Mouse (Mus musculus) mouse trophoblast stem cell (cell line): ENCODE measurements around the gene Slc4a7.

Experiments
- in situ Hi-C, 2 experiments: fragments of 300-500 bp; cut with MseI, MboI; formaldehyde crosslinking; loops; 2 replicates in 1 of 2; 3 replicates in 1 of 2; pipeline ENCODE4 v1.15.1; 2025

Gene Slc4a7

DNA sequence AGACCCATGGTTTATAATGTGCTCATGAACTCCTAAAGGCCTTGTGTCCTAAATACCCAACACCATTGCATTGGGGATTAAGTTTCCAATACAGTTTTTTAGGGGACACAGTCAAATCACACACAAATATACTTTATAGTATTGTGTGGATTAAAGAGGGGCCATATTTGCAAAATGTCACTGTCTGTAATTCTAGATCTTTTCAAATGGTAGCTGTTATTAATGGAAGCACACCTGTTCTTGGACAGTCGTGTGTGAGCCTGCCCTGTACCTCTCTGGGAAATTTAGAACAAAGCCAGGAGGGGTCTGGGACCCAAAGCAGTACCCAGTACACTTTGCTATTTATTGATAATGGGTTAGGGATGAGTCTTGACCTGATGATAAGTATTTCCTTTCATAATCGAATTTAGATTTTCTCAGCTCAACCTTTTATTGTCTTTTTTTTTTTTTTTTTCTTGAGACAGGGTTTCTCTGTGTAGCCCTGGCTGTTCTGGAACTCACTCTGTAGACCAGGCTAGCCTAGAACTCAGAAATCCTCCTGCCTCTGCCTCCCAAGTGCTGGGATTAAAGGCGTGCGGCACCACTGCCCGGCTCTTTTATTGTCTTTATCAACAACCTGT lies at the start of gene Slc4a7:
Gene Slc4a7, plus strand, starts transcription at position 570 of the 620 bp plus-strand sequence.
- in situ Hi-C loops, result no loop called here

DNA sequence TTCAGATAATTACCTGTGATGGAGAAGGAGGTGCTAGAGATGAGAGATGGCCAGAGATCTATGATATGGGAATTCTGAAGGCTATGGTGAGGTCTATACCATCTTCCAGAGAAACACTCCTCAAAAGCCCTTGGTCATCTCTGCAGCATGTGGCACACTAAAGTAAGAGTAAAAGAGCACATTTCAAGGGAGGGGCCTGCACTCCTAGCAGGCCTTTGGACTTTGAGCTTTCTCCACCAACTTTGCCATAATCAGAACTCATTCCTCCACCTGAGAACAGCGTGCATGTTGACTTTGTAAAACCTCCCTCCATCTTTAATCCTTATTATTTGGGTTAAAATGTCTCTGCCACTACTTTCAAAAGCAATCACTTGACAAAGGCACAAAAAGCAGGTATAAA lies 31.5 kb upstream of the Slc4a7 start:
- in situ Hi-C loops, result no loop called here

DNA sequence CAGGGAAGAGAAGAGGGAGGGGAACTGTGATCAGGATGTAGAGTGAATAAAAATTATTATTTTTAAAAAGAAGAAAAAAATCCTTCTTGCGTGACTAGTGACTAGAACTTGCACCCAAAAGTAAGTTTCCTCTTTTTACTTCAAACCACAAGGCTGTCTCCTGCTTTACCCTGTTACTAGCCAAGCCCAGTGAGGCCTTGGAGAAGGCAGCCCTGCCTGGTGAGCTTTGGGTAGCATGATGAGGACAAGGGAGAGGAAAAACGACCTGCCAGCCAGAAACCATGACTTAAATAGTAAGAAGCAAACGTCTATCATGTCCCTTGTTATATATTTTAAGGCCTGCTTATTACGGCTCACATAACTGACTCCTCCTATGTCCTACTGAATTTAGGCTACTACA lies 20.5 kb upstream of the Slc4a7 start:
- in situ Hi-C loops, result no loop called here

DNA sequence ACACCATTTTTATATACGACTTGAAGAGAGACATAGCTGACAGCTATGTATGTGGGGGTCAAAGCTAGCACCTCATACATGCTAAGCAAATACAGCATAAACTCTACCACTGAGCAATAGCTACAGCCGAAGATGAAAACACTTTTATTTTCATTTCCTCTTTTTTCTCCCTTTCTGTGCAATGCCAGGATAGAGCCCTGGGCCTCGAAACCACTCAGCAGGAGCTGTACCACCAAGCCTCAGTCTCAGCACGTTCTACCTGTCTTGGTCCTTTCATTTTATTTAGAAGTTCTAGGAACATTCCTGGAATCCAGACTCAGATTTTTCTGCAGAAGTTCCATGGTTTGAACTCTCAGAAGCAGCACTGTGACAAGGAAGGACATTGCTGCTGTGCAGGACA lies 17.3 kb upstream of the Slc4a7 start:
- in situ Hi-C loops, result no loop called here

DNA sequence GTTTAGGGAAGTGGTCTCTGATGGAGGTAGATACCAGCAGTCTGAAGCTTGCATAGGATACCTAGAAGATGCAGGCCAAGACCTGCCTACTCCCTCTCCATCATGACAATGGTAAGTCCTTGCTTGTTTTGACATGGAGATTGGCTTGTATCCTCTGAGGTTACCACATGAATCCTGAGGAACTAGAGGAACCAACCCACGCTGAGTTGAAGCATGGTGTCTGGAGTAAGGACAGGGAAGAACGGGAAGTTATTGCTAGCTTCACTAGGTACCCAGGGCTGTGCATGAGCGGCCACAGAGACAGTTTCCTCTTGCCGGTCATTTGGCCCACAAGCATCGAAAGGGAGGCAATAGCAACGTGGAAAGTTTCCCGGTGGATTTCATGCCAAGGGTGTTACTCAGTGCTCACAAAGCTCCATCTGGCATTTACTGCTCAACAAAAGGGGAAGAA lies 16.0 kb upstream of the Slc4a7 start:
- in situ Hi-C loops, result no loop called here

DNA sequence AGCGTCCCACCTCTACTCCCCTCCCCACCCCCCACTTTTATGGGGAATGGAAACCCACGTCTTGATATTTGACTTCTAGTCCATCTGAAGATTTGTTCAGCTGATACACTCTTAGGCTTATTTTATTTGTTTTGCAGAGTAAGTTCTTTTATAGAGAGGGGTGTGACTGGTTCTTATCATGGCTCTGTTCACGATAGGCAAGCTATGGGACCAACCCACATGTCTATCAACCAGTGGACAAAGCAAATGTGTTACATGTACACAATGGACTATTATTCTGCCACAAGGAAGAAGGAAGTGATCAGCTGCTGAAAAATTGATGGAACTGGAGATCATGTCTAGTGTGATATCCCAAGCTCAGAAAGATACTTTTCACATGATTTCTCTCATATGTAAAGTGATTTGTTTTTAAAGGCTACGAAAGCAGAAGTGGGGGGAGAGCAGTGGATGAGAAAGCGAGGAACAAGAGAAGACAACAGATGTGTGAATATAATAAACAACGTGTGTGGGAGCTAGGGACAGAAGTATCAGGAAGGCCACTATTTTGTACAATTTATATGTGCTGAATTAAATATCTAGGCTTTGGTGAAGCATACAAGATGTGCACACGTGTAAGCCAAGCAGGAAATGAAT lies 14.7 kb upstream of the Slc4a7 start:
- in situ Hi-C loops, result no loop called here

DNA sequence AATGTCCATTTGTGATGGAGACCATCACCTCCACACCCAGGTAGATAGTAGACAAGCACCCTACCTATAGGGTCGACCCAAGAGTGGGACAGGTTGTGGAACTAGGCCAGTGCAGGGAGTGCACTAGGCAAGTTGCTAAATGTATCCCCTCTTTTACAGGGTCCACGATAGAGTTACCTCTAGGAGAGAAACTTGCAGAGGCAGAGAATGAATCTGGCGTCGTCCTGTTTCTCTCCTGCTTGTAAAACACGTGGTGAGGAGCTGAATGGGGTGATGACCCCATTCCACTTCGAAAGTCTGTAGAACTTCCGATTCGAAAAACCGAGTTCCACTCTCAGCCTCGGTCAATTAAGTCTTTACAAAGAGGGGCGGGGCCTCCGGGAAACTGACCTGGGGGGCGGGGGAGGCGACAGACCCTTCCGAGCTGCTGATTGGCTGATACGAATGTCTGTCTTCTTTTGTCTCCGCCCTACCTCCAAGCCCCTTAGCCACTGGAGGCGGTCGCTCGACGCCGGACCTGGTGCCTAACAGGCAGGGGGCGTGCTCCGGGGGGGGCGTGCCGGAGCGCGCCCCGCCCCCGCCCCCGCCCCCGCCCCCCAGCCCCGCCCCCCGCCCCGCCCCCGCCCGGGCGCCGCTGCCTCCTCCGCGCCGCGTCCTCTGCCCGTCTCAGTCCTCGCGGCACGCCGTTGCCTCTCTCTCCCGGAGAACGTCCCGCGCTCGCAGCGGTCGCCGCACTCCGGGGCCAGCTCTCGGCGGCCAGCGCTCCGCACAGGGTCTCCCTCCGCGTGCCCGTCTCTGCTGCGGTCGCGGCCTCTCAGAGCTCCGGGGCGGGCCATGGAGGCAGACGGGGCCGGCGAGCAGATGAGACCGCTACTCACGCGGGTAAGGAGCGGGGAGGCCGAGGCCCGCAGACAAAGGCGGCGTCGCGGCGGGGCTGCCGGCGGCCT lies 593 bp downstream of the Slc4a7 start:
- in situ Hi-C loops, result no loop called here

DNA sequence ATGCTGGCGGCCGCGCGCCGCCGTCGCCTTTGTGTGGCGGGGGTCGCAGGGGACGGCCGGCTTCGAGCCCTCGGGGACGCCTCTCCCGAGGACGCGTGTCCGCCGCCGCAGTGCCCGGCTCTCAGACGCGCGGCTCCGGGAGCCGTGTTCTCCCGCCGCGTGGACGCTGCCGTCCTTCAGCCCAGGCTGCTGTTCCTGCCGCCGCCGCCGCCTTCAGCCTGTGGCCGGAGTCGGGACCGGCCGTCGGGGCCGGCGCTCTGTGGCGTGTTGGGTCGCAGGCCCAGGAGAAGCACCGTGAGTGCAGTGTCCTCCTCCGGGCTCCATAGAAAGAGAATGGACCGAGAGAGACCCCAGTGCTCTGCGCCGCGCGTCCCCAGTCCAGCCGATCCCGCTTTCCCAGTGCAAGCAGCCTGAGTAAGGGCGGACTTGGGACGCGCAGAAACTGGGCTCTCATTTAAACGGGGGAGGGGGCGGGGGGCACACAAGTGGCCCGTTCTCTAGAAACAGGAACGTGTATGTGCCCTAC lies 1.3 kb downstream of the Slc4a7 start:
- in situ Hi-C loops, result no loop called here

DNA sequence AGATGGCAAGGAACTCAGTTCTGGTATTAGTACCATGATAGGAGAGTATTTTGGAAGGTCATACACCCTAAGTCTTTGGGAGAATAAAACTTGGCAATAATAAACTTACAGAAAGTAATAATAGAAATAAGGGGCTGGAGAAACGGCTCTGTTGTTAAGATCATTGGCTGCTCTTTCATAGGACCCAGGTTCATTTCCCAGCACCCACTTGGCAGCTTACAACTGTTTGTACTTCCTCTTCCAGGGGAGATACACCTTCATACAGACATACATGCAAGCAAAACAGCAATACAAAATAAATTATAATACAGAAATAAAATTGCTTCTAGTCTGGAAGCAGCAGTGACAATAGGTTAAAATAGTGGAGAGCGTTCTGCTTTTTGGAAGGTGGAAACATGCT lies 2.6 kb downstream of the Slc4a7 start:
- in situ Hi-C loops, result no loop called here

DNA sequence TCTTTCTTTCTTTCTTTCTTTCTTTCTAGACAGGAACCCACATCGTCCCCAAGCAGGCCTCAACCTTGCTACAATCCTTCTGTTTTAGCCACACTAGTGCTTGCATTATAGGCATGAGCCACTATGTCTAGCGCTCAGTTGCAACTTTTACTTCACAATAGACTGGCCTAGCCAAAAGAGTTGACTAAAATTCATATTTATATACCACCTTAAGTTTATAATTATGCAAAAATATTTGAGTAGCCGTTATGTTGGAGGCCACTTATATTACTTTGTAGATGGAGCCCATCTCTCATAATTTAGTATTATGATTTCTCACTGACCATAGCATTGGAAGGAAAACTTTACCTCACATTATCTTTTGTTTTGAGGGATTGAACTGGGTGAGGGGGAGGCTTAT lies 3.0 kb downstream of the Slc4a7 start:
- in situ Hi-C loops, result no loop called here

DNA sequence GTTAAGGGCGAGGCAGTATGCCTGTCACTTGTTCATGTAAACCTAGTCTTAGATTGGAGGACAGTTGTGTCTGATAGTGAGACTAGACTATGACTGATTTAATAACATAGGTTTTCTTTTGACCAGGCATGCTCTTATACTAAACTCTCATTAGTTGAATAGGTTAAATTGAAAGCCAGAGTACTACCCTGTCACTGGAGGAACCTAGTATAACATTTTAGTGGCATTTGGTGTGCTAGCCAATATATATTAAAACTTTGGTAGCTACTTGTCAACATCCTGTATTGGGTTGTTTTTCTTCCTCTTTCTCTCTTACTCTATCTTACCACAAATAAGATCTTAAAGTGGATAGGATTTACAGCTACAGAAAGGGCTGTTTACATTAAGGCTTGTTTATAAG lies 4.3 kb downstream of the Slc4a7 start:
- in situ Hi-C loops, result no loop called here

DNA sequence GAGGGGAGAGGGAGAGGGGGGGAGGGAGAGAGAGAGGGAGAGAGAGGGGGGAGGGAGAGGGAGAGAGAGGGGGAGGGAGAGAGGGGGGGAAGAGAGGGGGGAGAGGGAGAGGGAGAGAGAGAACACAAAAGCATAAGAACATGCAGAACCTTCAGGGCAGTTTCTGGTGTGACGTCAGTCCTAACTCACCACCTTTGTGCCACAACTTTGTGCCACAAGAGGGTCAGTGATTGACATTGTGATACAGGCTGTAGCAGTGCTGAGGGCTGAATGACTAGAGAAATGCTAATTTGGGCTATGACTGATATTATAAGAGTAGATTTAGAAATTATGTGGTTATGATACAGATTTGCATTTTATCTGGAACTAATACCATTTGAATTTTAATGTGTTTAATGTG lies 5.0 kb downstream of the Slc4a7 start:
- in situ Hi-C loops, result no loop called here

DNA sequence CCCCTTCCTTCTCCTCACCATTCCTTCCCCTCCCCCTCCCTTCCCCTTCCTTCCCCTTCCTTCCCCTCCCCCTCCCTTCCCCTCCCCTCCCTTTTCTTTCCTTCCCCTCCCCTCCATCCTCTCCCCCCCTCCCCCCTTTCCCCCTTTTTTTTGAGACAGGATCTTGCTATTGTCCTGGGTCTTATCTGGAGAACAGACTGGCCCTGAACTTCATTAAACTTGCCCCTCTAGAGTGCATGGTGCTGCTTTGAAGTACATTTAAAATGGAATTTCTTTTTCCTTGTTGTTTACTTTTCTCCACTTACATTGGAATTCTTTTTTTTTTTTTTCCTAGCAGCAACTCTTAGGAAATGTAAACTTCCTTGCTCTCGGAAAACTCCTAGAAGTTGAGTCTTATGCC lies 6.9 kb downstream of the Slc4a7 start:
- in situ Hi-C loops, result no loop called here

DNA sequence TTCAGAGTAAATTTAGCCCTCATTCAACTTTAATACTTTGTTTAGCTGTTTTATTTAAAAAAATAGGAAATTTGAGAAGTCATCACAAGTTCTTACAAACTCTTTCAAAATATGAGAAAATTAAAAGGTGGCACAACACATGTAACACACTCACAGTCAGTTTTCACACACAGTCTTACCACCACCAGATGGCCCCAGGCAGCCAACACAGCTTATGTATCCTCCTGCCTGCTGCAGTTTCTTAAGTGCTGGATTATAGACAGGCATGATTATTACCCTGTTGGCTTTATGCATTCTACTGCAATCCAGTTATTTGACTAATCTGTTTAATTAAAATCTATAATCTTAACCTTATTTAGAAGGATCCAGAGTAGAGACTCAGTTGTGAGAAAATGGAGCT lies 12.1 kb downstream of the Slc4a7 start:
- in situ Hi-C loops, result no loop called here

DNA sequence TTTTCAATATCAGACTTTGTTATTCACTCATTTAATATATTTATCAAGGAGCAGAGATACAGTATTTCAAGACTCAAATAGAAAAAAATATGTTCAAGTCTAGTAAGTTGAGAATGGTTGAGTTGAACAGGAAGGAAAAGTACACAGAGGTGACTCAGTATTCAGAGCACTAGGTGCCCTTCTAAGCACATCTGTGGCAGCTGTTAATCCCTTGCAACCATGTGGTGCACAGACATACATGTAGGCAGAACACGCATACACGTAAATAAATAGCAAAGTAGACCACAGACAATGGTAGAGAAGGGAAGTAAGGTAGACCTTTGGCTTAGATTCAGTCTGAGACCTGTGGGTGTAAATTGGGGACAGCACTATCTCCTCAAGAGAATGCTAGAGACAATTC lies 13.7 kb downstream of the Slc4a7 start:
- in situ Hi-C loops, result no loop called here

DNA sequence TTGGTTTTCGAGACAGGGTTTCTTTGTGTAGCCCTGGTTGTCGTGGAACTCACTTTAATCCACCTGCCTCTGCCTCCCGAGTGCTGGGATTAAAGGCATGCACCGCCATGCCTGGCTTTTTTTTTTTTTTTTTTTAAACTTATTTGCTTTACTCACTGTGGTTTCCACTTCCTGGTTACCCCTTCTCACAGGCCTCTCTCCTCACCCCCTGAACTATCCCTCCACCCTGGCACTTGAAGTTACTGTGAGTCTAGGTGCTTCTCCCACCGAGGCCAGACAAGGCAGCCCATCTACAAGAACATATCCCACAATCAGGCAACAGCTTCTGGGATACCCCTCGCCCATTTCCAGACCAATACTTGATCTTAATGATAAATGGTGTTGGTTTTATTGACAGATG lies 14.8 kb downstream of the Slc4a7 start:
- in situ Hi-C loops, result no loop called here

DNA sequence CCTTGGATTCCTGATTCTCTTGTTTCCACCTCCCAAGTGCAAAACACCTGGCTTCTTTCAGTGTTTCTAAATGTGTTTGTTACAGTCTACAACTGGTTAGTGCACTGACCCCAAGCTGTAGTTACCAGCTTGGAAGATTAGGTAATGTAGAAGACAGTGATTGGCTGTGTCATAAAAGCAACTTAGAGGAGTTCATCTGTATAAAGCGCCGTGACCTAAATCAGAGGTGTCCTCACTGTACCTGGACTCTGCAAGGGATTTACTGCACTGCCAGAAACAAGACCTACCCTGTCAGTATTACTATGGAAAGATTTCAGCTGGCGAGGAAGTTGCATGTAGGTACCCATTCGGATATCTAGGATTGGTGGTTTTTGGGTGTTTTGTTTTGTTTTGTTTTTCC lies 16.5 kb downstream of the Slc4a7 start:
- in situ Hi-C loops, result no loop called here

DNA sequence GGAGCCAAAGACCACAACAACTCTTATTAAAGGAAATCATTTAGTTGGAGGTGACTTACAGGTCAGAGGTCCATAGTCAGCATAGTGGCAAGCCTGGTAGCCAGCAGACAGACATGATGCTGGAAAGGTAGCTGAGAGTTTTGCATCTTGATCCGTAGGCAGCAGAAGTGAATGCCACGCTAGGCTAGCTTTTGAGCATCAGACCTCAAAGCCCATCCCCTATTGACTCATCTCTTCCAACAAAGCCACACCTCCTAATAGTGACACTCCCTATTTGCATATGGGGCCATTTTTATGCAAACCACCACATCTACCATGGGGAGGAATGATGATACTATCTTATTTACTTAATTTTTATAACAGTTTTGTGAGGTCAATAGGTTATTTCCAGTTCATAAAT lies 79.1 kb downstream of the Slc4a7 start:
- in situ Hi-C loops, result no loop called here

DNA sequence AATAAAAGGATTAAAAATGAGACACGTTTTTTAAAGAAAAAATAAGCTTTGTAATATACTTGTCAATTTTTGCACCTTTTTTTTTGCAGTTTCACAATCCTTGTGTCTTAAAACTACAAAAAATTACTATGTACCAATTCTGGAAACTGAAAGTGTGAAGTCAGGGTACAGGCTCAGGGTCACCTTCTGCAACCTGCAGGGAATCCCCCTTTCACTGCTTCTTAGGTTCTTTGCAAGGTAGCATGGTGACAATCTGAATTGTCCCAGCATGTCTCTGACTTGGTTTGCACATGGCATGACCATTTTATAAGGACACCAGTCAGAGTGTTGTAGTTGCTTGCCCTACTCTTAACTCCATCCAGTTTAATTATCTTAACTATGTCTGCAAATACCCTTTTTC lies 82.1 kb downstream of the Slc4a7 start:
- in situ Hi-C loops, result no loop called here

DNA sequence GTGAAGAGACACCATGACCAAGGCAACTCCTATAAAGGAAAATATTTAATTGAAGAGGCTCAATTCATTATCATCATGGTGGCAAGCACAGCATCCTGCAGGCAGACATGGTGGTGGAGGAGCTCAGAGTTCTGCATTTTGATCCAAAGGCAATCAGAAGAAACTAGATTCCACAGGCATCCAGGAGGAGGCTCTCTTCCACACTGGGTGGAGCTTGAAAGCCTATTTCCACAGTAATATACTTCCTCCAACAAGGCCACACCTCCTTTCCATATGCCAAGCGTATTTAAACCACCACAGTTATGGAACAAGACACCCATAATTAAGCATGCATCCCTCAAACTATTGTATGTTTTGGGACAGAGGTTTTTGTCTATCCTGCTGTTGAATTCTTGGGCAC lies 84.9 kb downstream of the Slc4a7 start:
- in situ Hi-C loops, result no loop called here

DNA sequence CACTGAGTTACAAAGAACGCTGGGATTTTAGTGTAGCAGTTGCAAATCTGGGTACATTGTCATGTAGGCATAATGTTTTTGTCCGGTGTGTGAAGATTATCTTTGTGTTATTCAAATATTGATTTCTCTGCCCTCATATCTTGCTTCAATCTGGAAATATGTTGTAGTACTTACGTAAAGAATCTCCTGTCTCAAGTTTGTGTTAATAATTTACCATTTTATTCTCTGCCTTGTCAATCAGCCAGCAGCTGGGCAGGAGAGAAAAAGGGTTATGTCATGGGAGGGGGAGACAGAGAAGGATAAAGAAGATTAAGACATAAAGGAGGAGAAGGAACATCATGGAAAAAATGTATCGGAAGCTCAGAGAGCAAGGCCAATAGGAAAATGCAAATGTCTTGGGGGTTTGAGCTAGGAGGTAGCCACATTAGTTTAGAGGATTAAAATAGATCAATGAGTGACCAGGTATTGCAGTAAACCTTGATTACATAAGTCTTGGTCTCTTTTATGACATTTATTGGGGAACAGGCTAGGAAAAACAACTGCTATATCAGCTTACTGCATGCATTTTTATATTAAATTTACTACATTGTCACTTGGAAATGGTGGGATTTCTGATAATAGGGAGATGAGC lies 87.9 kb downstream of the Slc4a7 start:
- in situ Hi-C loops, result no loop called here

DNA sequence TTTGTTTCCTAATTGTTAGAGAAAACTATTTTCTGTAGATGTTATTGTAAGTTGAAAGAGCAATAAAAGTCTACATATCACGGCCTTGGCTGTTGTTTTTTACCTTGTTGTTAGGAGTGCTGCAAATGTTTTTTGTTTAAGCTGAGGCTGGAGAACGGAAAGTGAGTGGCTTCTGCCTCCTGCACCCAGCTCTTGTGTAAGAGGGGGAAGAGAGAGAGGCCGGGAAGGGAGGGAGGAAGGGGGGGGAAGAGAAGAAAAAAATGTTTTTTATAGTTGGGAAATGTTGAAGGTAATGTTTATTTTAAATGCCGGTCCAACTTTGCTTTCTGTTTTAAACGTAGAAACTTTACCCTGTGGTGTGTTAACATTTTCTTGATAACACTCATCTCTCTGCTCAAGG lies 97.8 kb downstream of the Slc4a7 start:
- in situ Hi-C loops, result no loop called here
